Mouse (Mus musculus) forebrain, postnatal 0 days (tissue): ENCODE data around the gene Slc4a8. TPM values are rescaled to one million over a fixed set of nuclear protein-coding genes. Genes with fewer than 3 reads are reported as not detected.

ENCODE experiments used
- ATAC-seq: fragments of 200-750 bp; cut with Nextera tagmentation; 2 replicates; pipeline ENCODE4 v1.8.0; 2017; ENCODE audit warnings: mild to moderate bottlenecking, moderate library complexity
- DNase-seq: peaks from one replicate; pipeline ENCODE4 v3.0.0-alpha.2; 2015
- H3K27ac ChIP-seq: fragments of 300-500 bp; sonication (generic); 2 replicates; pipeline ENCODE4 v1.5.1; 2014; ENCODE audit warnings: low read depth, mild to moderate bottlenecking, antibody characterized with exemption, low read length, moderate library complexity, mixed read lengths
- H3K27me3 ChIP-seq: fragments of 300-500 bp; sonication (generic); 2 replicates; pipeline ENCODE4 v1.6.1; 2014; ENCODE audit warnings: mild to moderate bottlenecking, low read length, mixed read lengths; ENCODE audit not compliant: insufficient read depth
- H3K36me3 ChIP-seq: fragments of 300-500 bp; sonication (generic); 2 replicates; pipeline ENCODE4 v1.6.1; 2014; ENCODE audit warnings: mild to moderate bottlenecking, moderate library complexity; ENCODE audit not compliant: insufficient read depth
- H3K4me1 ChIP-seq: fragments of 300-500 bp; sonication (generic); 2 replicates; pipeline ENCODE4 v1.6.1; 2014; ENCODE audit warnings: antibody characterized with exemption; ENCODE audit not compliant: insufficient read depth
- H3K4me2 ChIP-seq: fragments of 300-500 bp; sonication (generic); 2 replicates; pipeline ENCODE4 v1.6.1; 2014; ENCODE audit warnings: low read depth, mild to moderate bottlenecking, moderate library complexity
- H3K4me3 ChIP-seq: fragments of 300-500 bp; sonication (generic); 2 replicates; pipeline ENCODE4 v1.5.1; 2014; ENCODE audit warnings: low read depth, low read length, mixed read lengths
- H3K9ac ChIP-seq: fragments of 300-500 bp; sonication (generic); 2 replicates; pipeline ENCODE4 v1.6.1; 2014; ENCODE audit warnings: mild to moderate bottlenecking
- H3K9me3 ChIP-seq: fragments of 300-500 bp; sonication (generic); 2 replicates; pipeline ENCODE4 v1.6.1; 2016; ENCODE audit warnings: low read length
- CTCF ChIP-seq: sonication (generic); IDR thresholded peaks from 2 replicates; pipeline ENCODE4 v1.5.1; 2016; ENCODE audit warnings: antibody characterized with exemption, control low read depth, low read depth
- WGBS: fragments of 180-500 bp; shearing (Covaris S2); extraction: QIAGEN DNeasy Blood & Tissue Kit; methylation state at CpG from one replicate; pipeline ENCODE4 v1.1.7; 2014; 5-methylcytosine and 5-hydroxymethylcytosine counted together
- polyA plus RNA-seq: library from polyadenylated mRNA; unstranded; fragments of >200 nt; fragmentation: Nextera tagmentation; extraction: Ambion mirVana; gene quantifications from 2 replicates; pipeline ENCODE4 v1.2.1, GENCODE M21; 2015
- total RNA-seq: library from RNA; depleted of rRNA; stranded (reverse); fragments of >200 nt; gene quantifications from 2 replicates; pipeline ENCODE4 v1.2.3, GENCODE M21; 2014

The Slc4a8 gene
- total and polyA plus RNA-seq, 2 experiments from 2014 or later: 31.2 to 38.3 TPM

DNA sequence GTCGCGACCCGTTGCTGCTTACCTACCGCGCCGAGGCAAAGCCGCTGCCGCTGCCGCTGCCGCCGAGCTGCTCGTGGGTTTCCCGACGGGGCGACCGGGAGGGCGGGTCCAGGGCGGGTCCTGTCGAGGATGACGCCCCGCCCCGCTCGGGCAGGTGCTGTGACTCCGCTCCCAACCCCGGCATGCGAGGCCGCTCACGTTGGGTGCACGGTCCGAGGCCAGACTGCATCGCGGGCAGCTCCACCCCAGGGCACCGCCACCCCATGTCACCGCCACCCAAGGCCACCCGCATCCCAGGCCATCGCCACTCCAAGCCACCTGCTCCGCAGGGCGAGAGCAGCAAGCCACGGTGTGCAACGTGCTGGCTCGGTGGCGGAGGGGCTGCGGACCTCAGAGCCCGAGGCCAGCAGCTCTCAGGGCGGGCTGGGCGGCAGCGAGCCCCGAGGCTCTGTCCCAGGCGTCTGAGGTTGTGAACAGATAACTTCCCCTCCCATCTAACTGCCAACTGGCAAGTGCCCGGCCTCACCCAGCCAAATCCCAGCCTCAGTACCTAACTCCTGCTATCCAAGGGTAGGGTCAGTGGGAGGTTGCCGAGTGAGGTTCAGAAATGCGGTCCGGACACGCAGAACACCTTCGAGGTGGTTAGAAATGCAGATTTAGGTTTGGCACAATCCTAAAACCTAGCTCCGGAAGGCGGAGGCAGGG, 32.1 kb upstream of the Slc4a8 start, which contains the start of gene Galnt6:
Gene Galnt6 (minus strand): TSS at position 96 of the 705 bp plus-strand sequence.
- 10% methylated on average over 52 of the region's 57 CpGs for WGBS
- no peak for DNase-seq

DNA sequence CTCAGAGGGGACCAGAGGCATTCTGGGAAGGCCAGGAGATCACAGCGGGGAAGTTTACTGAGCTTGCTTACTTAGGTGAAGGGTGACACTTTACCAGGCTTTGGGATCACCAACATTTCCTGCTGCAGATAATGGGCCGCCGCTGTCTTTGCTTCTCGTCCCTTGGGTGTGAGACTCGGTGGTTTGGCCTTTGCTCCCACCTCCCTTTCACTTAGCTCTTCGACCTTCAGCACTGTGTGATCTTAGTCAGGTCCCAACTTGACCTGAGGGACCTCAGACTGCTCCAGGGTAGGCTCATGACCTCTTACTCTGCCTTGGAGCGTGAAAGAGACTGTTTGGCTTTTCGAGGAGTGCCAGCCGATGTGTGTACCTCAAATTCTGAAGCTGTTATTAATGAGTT, 30.5 kb upstream of the Slc4a8 start:
- no peak overlapping the region for H3K4me2 ChIP-seq
- H3K9ac ChIP-seq: no peak overlapping the region
- no peaks in the 10 kb centered on the region for H3K9me3 ChIP-seq
- H3K4me1 ChIP-seq: no peaks in the 10 kb centered on the region
- H3K27me3 ChIP-seq: peaks cover 33% of the 10 kb centered on the region
- DNase-seq (no peak), ATAC-seq (no peak)
- no peak for TF ChIP-seq CTCF
- no peaks in the 10 kb centered on the region for H3K36me3 ChIP-seq
- H3K4me3 ChIP-seq: no peak overlapping the region
- no peak overlapping the region for H3K27ac ChIP-seq
- WGBS: 56% methylated on average over 9 of the region's 9 CpGs

More for the DNA sequence above, 32.1 kb upstream of the Slc4a8 start, which contains the start of gene Galnt6:
- H3K27me3 ChIP-seq: peaks cover 33% of the 10 kb centered on the region
- H3K9me3 ChIP-seq: no peaks in the 10 kb centered on the region
- H3K4me2 ChIP-seq: peak within 1 kb of the TSS; percentile 52
- TF ChIP-seq CTCF: no peak
- H3K4me1 ChIP-seq: no peaks in the 10 kb centered on the region
- H3K36me3 ChIP-seq: no peaks in the 10 kb centered on the region
- H3K4me3 ChIP-seq: peak within 1 kb of the TSS; percentile 30
- no peak within 1 kb of the TSS for H3K27ac ChIP-seq
- no peak for ATAC-seq
- 0 out of 2 replicates have a peak within 1 kb of the TSS, but pooled peaks have one; percentile 10 for H3K9ac ChIP-seq

GRCm38 (mm10) chr15:100732580-100732979, 29.0 kb upstream of the Slc4a8 start:
- 24% methylated on average over 5 of the region's 5 CpGs for WGBS
- Histone ChIP-seq H3K4me2 (no peak overlapping the region), H3K27ac (no peak overlapping the region), H3K9me3 (no peaks in the 10 kb centered on the region), H3K9ac (no peak overlapping the region), H3K4me1 (no peaks in the 10 kb centered on the region), H3K36me3 (no peaks in the 10 kb centered on the region), H3K27me3 (peaks cover 31% of the 10 kb centered on the region), H3K4me3 (no peak overlapping the region)
- peak; percentile 53 for ATAC-seq
- no peak for TF ChIP-seq CTCF
- no peak for DNase-seq

GRCm38 (mm10) chr15:100735095-100735952, 26.2 kb upstream of the Slc4a8 start:
- Histone ChIP-seq H3K4me3 (no peak overlapping the region), H3K36me3 (no peaks in the 10 kb centered on the region), H3K27ac (no peak overlapping the region), H3K27me3 (peaks cover 4% of the 10 kb centered on the region), H3K9ac (no peak overlapping the region), H3K9me3 (no peaks in the 10 kb centered on the region), H3K4me2 (no peak overlapping the region), H3K4me1 (no peaks in the 10 kb centered on the region)
- DNase-seq (no peak), ATAC-seq (no peak)
- WGBS: 88% methylated on average over 14 of the region's 15 CpGs
- no peak for TF ChIP-seq CTCF

- no peak for DNase-seq
- WGBS: 81% methylated on average over 9 of the region's 9 CpGs
- H3K9ac ChIP-seq: no peak overlapping the region
- H3K4me1 ChIP-seq: no peaks in the 10 kb centered on the region
- no peak overlapping the region for H3K4me2 ChIP-seq
- H3K36me3 ChIP-seq: no peaks in the 10 kb centered on the region
- no peak overlapping the region for H3K27ac ChIP-seq
- H3K9me3 ChIP-seq: no peaks in the 10 kb centered on the region
- H3K4me3 ChIP-seq: no peak overlapping the region
- ATAC-seq: no peak
- TF ChIP-seq CTCF: no peak
- no peaks in the 10 kb centered on the region for H3K27me3 ChIP-seq
Observed at GRCm38 (mm10) chr15:100735953-100736300, 25.6 kb upstream of the Slc4a8 start.

DNA sequence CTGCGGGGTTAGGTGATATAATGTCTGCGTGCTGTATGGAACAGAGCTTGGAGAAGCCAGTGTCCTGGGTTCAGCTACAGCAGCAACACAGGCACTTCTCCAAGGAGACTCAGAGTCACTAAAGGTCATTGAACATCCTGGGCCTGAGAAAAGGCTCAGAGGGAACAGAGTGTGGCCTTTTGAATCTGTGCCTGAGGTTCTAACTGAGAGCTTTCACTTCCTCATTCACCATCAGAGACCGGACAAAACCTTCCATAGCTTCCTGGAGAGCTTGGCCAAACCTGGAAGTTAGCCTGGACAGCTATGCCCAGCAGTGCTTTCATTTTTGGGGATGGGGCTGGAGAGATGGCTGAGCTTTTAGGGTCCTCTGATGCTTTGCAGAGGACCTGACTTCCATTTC, 23.9 kb upstream of the Slc4a8 start:
- DNase-seq (no peak), ATAC-seq (no peak)
- H3K9me3 ChIP-seq: no peaks in the 10 kb centered on the region
- H3K4me2 ChIP-seq: no peak overlapping the region
- 94% methylated on average over 3 of the region's 3 CpGs for WGBS
- H3K27me3 ChIP-seq: no peaks in the 10 kb centered on the region
- H3K4me3 ChIP-seq: no peak overlapping the region
- no peaks in the 10 kb centered on the region for H3K4me1 ChIP-seq
- no peak overlapping the region for H3K9ac ChIP-seq
- no peak overlapping the region for H3K27ac ChIP-seq
- H3K36me3 ChIP-seq: no peaks in the 10 kb centered on the region
- TF ChIP-seq CTCF: no peak

DNA sequence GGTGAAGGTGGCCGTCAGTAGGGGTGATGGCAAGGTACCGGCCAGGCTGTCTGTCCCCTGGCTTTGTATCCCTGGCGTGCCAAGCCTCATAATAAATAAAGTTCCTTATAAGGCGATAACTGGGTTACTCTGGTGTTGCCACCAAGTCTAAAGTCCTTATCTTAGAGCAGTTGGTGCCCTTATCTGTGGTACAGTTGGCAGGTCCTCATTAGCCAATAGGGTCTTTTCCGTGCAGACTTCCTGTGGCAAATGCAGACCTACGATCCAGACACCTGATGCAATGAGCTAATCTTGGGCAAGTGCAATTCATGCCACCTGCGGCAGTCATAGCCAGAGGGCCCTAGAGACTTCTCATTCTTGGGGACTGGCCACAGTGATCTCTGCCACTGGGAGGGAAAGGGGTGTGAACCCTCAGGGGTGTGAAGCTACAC, 23.2 kb upstream of the Slc4a8 start:
- Histone ChIP-seq H3K4me3 (no peak overlapping the region), H3K36me3 (no peaks in the 10 kb centered on the region), H3K27ac (no peak overlapping the region), H3K9ac (no peak overlapping the region), H3K4me2 (no peak overlapping the region), H3K27me3 (no peaks in the 10 kb centered on the region), H3K9me3 (no peaks in the 10 kb centered on the region), H3K4me1 (no peaks in the 10 kb centered on the region)
- DNase-seq (no peak), ATAC-seq (no peak)
- no peak for TF ChIP-seq CTCF
- 89% methylated on average over 7 of the region's 7 CpGs for WGBS
